Mouse (Mus musculus) kidney, postnatal 14 days (tissue): ENCODE data around the gene Tnfrsf1a.

ENCODE experiments used
- DNase-seq: peaks from one replicate; pipeline ENCODE4 v3.0.0; 2022; ENCODE audit warnings: mixed read lengths

Gene Tnfrsf1a

DNA sequence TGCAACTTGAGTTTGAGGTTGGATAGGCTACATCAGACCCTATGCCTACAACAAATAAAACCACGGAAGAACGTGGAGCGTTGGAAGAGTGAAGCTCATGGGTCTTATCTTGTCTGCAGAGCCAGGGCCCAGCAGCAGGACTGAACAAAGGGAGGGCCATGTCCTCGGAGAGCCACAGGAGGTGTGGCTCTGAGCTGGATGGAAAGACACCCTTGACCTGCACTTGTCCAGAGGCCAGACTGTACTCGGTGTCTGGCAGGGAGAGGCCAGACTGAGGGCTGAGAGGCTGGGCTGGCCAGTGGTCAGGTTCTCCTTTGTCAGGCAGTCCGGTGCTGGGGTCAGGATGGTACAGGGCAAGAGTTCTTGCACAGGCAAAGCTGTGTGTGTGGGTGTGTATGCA lies 23.8 kb upstream of the Tnfrsf1a start:
- DNase-seq, result no peak

DNA sequence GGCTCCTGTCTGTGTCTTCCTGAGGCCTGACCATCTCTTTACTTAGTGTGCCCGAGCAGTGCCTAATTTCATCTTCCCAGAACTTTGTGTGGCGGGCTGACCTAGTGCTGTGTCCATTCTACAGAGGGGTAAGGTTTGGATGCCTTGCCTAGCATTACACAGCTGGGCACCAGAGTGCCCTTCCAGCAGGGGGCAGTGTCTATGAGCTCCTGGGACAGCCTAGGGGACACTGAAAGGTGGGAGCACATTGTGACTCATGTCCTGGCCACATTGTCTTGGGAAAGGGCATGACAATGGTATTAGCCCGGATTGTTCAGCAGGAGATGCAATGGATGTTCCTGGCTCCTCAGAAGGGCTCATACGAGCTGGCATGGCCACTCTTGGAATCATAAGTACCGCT lies 20.9 kb upstream of the Tnfrsf1a start:
- DNase-seq, result peak; percentile 62

DNA sequence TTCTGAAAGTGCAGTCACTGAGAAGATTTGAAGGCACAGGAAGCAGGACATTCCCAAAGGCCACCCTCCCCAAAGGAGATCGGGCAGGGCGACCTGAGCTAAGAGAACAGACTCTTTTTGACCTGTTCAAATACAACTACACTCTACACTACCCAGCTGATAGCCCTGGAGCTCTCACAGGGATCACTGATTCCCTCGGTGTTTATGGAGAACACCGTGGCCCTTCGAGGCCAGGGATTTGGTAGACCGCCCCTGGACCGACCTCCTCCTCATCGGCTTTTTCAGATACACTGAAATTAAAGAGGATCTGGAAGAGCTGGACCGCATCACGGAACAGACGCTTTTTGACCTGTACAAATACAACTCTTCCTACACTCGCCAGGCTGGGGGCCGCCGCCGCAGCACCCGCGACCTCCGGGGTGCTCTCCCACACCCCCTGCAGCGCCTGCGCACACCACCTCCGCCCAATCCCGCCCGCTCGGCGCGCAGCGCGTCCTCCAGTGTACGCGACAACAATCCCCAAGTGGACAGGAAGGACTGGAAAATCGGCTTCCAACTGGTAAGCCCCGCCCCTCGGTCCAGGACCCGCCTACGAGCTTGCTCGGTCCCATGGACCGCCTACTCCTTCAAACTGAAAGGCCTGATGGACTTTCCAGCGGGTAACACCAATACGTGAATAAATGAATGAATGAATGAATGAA lies 18.4 kb upstream of the Tnfrsf1a start:
- DNase-seq, result peak; percentile 96

DNA sequence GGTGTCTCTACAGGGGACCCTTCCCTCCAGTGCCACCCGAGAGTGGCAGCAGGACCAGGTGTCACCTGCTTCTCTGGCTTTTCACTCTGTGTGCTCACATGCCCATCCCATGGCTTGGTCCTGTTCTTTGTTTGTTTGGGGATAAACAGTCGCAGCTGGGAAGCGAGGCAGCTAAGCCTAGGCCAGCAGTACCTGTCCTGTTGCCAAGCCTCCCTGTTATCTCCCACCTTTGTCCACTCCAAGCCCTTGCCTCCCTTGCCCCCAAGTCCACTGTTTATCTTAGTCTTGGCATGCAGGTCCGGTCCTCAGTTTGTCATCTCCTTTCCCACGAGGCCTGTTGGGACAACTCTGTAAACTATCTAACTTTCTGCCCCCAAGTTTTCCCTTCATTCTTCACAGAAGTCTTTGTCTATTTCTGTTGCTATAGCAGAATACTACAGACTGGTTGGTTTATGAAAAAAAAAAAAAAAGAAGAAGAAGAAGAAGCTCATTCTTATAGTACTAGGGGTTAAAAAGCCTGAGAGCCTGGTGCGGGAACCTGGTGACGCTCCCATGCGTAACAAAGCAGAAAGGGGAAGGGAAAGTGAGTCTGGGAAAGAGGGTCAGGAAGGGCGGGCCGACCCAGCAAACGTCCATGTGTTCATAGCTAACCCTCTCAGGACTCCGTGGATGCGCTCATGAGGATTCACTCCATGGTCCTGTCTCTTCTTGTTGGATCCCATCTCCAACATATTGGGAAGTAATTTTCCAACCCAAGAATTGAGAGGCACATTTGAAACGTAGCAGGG lies 15.9 kb upstream of the Tnfrsf1a start:
- no peak for DNase-seq

DNA sequence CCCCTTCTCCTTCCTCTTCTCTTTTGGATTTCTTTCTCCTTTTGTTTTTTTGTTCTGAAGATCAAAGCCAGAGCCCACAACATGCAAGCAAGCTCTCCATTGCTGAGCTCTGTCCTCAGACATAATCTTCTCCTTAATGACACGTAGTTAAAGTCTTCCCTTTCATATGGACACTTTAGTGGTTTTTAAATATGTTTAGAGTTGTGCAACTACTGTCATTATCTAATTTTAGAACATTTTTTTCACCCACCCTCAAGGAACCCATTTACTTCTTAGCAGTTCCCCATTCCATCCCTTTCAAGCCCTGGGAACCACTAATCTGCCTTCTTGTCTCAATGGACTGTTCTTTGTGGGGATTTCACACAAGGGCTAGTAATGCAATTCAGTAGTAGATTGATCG lies 14.8 kb upstream of the Tnfrsf1a start:
- DNase-seq, result no peak

DNA sequence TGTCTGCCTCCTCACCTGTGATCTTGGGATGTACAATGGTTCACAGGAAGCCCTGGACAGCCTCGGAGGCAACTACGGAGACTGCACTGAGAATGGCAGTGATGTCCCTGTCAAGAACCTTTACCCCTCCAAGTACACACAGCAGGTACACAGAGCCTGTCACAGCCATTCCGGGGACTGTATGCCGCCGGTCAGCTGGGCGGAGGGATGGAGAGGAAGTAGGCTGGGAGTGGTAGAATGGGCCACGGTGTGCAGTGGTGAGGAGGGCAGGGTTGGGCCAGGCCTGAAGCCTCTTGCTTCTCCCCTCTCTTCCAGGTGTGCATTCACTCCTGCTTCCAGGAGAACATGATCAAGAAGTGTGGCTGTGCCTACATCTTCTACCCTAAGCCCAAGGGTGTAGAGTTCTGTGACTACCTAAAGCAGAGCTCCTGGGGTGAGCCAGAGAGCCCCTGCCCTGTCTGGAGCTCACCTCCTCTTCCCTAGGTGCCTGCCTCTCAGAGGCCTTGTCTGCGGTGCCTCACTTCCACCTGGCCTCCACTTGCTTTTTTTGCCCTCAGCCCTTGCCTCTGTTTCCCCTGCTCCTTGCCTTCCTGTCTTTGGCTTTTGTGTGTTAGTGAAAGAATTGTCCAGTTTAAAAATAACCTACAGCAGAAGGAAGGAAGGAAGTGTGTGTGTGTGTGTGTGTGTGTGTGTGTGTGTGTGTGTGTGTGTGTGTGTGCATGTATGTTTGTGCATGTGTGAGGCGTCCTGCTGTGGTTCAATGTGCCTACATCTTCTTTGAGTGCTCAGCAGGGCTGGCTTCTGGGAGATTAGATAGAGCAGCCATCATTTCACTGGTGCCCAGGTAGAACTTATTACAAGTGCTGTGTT lies 10.1 kb upstream of the Tnfrsf1a start:
- DNase-seq, result peak; percentile 41

DNA sequence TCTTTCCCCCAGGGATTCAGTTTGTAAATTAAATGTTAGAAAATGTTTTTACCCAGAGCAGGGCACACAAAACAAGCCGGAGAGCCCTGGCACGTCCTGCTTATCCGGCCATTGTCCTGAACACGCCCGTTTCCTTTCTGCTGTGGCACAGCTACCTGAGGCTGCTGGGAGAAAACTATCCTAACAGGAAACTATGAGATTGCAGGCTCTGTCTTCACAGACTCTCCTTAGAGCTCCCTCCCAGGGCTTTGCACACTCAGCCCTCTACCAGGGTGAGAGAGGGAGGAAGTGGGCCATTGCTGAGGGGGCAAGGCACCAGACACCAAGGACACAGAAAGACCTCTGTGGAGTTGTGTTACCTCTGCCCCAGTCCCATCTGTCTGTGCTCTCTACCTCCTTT lies 8.9 kb upstream of the Tnfrsf1a start:
- peak; percentile 56 for DNase-seq

DNA sequence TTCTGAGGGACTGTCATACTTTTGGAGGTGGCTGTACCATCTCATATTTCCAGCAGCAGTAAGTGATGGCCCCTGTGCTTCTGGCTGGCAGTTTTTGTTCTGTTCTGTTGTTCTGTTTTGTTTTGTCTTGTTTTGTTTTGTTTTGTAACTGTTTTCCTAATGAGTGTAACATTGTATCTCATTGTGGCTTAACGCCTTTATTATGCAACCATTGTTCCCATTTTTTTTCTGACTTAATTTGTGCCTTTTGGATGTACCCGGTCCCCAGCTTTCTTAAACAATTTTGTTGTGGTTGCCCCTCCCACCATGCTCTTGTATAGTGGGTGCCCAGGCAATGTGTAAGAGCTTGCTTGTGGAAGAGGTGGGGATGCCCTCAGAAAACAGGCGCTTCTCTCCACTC lies 7.0 kb upstream of the Tnfrsf1a start:
- DNase-seq, result no peak

DNA sequence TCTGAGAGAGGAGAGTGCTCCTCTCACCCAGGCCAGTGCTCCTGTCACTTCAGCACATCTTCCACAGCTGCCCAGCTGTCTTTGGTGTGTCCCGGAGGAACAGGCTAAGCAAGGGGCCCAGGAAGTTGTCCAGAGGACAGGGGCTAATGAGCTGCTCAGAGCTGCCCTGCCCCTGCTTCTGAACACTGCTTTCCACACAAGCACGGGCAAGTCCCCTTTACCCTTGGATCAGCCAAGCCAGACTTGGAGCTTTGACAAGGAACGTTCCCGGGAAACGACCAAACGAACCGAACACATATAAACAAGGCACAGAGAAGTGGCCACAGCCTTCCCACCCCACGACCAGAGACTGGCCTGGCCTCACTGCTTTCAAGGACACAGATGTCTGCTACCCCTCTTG lies 5.1 kb upstream of the Tnfrsf1a start:
- peak; percentile 59 for DNase-seq

DNA sequence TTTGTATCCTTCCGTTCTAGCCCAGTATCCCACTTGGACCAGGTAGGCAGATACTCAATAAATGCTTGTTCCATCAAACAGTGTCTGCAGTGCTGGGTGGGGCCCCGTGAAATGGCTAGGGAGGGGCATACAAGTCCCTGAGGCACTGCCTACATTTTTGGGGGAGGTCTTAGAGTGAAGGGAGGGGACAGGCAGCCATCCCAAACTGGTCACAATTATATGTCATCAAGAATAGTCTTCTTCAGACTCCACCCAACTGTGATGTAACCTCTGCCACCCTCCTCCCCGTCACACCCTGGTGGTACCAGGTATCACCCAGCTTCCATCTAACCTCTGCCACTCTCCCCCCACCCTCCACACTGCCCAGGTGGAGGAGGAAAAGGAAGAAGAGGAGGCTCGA lies 4.3 kb upstream of the Tnfrsf1a start:
- no peak for DNase-seq

DNA sequence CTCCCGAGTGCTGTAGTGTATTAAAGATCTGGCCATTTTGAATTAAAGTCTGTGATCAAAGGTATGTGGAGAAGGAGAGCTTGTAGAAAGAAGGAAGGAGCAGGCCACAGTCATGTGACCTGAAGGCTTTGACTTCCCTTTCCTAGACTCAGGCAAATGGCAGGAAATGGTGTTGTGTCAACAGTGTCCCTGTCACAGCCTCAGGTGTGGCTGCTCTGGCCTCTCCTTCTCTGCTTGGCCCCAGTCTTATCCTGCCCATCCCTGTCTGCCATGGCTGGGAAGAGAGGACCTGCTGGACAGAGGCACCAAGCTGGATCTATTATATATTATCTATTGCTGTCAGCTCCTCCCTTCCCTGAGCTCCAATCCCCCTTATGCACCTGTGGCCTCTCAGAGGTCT lies 3.5 kb upstream of the Tnfrsf1a start:
- no peak for DNase-seq

DNA sequence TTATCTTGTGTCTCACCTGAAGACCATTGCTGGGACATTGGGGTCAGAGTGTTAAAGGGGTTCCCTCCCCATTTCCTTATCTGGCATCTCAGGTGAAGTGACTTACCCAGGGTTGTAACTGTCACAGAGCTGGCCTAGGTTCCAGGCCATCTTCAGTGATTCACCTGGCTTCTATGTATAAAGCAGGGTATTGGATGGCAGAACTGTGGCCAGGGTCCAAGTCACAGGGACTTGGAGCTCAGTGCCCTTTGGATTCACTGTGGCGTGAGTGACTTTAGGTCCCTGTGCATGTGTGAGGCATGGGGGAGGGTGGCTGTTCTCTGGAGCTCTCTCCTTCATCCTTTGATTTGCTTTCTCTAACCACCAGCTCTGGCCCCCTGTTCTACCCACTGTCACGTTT lies 3.1 kb upstream of the Tnfrsf1a start:
- peak; percentile 54 for DNase-seq

DNA sequence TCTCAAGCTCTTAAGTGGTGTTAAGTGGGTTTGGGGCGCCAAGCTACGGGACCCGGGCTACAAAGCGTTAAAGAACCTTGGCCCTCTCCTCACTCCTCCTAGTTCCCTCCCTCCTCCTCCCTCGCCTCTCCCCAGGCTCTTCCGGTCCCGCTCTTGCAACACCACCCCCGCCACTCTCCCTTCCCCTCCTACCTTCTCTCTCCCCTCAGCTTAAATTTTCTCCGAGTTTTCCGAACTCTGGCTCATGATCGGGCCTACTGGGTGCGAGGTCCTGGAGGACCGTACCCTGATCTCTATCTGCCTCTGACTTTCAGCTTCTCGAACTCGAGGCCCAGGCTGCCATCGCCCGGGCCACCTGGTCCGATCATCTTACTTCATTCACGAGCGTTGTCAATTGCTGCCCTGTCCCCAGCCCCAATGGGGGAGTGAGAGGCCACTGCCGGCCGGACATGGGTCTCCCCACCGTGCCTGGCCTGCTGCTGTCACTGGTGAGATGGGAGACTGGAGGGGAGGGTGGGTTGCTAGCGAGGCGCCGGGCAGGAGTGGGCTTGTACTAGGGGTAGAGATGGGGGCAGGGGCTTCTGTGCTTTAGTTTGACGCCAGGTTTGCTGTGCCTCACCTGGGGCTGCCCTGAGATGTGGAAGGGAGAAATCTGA lies 541 bp downstream of the Tnfrsf1a start:
- peak; percentile 84 for DNase-seq

DNA sequence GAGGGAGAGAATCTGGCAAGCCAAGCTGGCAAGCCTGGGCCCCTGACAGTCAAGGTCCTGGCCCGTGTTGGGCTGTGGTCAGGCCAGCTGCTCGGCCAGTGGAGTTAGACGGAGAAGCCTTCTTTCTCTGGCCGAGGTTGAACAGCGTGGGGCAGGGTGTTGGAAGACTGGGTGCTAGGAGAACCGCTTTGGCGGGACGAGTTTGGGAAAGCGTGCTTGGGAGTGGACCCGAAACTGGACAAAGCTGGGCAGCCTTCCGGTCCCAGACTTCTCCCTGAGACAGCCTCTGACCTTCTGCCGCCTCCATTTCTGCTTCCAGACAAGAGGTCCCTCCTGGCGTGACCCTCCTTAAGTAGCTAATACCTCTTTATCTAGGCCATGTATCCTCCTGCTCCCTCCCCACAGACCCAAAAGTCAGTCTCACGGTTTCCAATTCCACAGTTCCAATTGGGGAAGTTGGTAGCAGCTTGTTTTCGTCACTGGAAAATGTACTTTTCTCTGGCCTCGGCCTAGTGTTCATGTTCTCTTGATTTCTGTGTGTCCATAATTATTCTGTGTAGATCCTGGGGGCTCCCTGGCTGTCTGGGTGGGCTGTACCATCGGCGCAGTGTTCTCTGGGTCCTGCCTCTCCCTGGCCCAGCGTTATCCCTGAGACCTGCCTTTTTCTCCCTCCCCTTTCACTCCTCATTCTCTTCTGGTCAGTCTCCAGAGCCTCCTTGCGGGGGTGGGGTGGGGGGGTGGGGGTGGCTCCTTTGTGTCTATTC lies 1.3 kb downstream of the Tnfrsf1a start:
- peak; percentile 56 for DNase-seq

DNA sequence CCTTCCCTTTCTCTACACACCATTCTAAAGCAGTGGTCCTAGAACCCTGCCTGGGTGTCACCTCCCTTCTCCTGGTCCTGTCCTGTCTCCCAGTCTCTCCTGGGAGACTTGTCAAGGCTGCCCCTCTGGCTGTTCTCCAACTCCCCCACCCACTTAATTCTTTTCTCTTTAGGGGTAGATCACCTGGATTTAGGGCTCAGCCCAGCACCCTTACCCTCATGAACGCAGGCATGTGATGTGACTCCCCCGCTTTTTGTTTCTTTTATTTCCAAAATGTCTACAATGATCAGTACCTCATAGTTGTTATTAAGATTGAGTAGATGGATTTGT lies 1.8 kb downstream of the Tnfrsf1a start:
- DNase-seq, result no peak

DNA sequence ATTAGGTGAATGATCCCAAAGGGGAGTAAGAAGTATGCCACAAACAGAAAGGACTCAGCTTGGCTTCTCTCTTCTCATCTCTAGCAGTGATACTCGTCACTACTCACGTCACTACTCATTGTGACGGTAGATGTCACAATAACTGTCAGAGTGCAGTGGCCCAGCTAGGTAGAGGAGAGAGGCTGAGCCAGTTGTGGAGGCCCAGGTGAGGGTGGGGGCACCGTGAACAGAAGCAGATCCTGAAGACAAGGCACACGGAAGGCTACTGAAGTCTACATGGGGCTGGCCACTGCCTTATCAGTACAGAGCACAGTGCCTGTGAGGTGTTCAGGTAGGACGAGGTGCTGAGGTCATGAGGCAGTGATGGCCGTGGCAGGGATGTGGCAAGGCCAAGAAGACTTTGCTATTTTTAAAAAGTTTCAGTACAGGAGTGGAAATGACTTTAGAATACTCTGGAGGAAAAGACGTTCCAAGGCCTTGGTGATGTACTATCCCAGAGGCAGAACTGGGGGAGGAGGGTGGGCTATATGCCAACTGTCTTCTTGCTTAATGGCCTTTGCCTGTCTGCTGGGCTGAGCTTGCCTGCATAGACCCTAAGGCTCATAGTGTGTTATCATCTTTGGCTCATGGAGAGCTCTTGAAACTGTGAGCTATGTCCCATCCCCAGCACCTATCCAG lies 2.3 kb downstream of the Tnfrsf1a start:
- peak; percentile 69 for DNase-seq

DNA sequence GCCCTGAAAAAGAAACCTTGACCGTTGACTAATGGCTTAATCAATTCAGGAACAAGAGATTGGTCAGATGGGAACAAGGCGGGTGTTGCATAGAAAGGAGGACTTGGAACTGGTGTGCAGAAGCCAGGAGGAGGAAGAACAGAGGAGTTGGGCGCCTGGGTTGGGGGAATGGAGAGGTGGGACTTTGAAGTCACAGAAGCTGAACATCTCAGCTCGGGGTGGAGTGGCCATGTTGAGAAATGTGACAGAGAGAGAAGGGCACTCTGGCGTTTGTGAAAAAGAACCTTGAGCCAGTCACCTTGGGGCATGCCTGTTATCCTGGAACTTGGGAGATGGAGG lies 2.9 kb downstream of the Tnfrsf1a start:
- DNase-seq, result no peak

DNA sequence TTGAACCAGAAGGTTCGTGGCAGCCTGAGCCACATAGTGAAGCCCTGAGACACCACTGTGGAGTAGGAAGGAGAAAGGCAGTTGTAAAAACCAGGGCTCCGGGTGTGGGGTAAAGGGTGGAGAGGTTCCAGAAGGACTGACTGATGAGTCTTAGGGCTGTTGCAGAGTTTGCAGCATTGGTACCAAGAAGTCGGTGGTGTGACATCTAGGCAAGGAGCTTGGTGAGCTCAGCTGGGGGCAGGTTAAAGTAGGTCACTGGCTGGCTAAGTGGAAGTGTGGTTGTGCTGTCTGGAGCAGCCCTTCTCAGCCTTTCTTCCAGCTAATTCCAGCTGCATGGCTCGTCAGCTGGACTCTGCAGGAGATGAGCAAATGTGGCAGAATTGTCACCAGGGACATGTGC lies 3.6 kb downstream of the Tnfrsf1a start:
- DNase-seq, result no peak

DNA sequence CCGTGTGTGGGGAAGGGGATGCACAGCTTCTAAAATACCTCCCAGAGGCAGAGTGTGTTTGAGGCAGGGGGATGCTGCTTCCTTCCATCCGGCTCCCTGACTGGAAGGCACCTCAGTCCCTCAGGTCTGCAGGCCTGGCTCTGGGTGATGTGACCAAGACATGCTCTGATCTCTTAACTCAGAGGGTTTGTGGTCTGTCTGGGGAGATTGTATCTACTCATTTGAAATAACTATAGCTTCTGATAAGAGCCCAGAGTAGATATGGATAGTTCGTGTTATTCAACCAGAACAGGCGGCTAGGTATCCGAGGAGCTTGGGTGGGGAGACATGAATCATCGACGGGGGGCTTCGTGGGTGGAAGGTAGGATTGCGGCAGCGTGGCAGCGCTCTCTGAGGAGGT lies 4.1 kb downstream of the Tnfrsf1a start:
- no peak for DNase-seq

DNA sequence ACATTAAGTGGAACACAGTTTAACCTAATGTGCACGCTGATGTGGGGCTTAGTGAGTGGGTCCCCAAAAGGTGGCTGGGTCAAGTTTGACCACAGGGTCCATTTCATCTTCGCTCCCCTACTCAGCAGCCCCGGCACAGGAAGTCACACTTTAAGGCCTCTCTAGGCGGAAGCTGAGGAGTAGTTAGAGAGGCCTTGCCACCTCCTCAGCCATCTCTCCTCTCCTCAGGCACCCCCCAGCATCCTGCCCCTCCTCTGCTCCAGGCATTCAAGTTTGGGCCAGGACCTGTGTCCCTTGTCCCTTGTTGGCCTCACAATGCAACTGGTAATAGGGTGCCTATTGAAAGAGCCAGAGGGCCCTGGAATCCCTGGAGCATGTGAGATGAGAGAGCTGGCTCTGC lies 4.5 kb downstream of the Tnfrsf1a start:
- DNase-seq, result no peak

DNA sequence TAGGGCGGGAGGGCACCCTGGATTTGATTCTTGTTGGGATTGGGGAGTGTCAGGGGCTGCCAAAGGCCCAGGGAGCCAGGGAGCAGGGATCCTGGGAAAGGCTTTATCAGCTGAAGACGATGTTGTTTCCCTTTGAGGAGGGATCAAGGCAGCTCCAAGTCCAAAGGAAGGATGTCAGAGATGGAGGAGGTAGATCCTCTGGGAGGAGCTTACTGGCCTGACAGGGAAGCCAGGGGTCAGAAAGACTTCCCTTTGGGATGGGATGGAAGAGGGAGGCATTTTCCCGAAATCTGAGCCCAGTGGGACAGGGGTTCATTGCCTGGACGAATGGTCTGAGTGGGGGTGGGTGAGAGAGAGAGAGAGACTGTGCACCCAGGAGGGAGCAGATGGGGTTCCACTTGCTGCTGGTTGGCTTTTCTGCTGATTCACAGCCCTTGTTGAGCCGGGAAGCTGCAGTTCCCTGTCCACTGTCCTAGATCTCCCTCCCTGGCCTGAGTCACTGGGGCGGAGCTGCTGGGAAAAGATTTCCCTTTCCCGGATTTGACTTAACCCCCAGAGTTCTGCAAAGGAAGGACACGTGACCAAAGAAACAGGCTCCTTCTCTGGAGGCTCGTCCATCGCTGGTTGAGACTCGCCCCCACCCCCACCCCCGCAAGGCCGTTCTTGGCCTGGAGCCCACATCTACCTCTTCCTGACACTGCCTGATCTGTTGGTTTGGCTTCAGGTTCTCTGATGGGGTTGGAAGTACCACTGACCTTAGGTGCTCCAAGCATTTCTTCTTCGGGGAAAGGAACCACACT lies 5.4 kb downstream of the Tnfrsf1a start:
- DNase-seq, result peak; percentile 84
